Mouse (Mus musculus): ENCODE measurements at regions not wholly inside any gene's neighbourhood (a gene's known extent, or its start where the extent isn't known, plus 50 kb on each side); places are given as distances from the start of the nearest gene placed in this dataset.

DNA sequence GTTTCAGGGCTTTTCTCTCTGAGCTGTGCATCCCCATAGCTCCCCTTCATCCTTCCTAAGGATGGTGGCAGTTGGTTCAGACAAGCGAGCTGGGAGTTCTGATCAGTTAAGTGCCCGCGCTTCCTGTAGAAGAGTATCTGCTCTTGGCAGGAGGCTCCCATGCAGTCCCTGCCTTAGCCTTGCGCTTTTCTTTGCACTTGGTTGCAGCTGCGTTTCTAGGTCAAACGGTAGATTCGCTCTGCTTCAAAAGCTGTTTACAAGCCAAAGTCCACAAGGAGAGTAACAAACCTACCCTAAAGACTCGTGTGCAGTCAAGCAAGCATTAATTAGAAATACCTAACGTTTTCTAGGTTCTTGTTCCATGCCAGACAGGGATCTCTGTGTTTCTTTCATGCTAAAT is 122.6 kb downstream of the Alg10b start:
- WGBS: 51% methylated on average over 9 of the region's 9 CpGs

DNA sequence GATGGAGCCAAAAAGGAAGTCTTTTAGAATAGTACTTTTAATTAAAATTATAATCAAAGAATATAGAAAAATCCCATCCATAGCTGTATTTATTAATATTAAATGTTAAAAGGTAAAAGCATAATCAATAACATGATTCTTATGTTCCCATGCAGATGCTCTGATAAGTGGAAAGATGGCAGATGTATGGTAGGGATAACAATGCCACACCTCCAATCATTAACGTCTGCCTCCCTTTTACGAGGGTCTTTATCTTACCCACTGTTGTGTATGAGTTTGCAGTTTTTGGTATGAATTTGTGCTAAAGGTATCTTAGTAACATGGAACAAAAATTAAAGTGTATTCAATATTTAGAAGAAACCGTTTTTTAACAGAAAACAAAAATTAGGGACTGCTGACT is 127.8 kb downstream of the Alg10b start:
- H3K4me1 ChIP-seq (ENCODE audit: control insufficient read depth, insufficient read depth): no peaks in the 10 kb centered on the region
- WGBS: 76% methylated on average over 3 of the region's 3 CpGs
- no peaks in the 10 kb centered on the region for H3K36me3 ChIP-seq (replicated peaks; ENCODE audit: control insufficient read depth, insufficient read depth, low read length)
- DNase-seq (ENCODE audit: low spot score): no peak
- H3K4me2 ChIP-seq (ENCODE audit: low read depth, low read length): no peak overlapping the region
- H3K4me3 ChIP-seq (ENCODE audit: low read depth, low read length): no peak overlapping the region
- H3K27me3 ChIP-seq (ENCODE audit: control insufficient read depth, insufficient read depth, low read length): no peaks in the 10 kb centered on the region
- H3K27ac ChIP-seq (ENCODE audit: low read depth): no peak overlapping the region
- no peak for TF ChIP-seq EP300 (IDR thresholded peaks at IDR 0.05; ENCODE audit: low read depth)
- TF ChIP-seq CTCF (IDR thresholded peaks at IDR 0.05; ENCODE audit: low read depth): no peak
- ATAC-seq (ENCODE audit: insufficient read depth, low read depth): no peak
- H3K9me3 ChIP-seq (replicated peaks; ENCODE audit: control insufficient read depth, low read length): no peaks in the 10 kb centered on the region
- H3K9ac ChIP-seq (replicated peaks; ENCODE audit: low read depth, low read length): no peak overlapping the region

More for the DNA sequence above, 122.6 kb downstream of the Alg10b start:
- Histone ChIP-seq H3K36me3 (replicated peaks; ENCODE audit: control insufficient read depth, insufficient read depth, low read length) (no peaks in the 10 kb centered on the region), H3K27me3 (ENCODE audit: control insufficient read depth, insufficient read depth, low read length) (no peaks in the 10 kb centered on the region), H3K9ac (replicated peaks; ENCODE audit: low read depth, low read length) (no peak overlapping the region), H3K4me1 (ENCODE audit: control insufficient read depth, insufficient read depth) (no peaks in the 10 kb centered on the region), H3K9me3 (replicated peaks; ENCODE audit: control insufficient read depth, low read length) (no peaks in the 10 kb centered on the region), H3K4me2 (ENCODE audit: low read depth, low read length) (peak overlapping the region; percentile 34; the same call in 1 of the 2 replicates), H3K27ac (ENCODE audit: low read depth) (no peak overlapping the region), H3K4me3 (ENCODE audit: low read depth, low read length) (peak overlapping the region; percentile 5; the same call in 1 of the 2 replicates)
- no peak for DNase-seq (ENCODE audit: low spot score)
- no peak for ATAC-seq (ENCODE audit: insufficient read depth, low read depth)
- TF ChIP-seq CTCF (IDR thresholded peaks at IDR 0.05; ENCODE audit: low read depth): no peak
- TF ChIP-seq EP300 (IDR thresholded peaks at IDR 0.05; ENCODE audit: low read depth): no peak

DNA sequence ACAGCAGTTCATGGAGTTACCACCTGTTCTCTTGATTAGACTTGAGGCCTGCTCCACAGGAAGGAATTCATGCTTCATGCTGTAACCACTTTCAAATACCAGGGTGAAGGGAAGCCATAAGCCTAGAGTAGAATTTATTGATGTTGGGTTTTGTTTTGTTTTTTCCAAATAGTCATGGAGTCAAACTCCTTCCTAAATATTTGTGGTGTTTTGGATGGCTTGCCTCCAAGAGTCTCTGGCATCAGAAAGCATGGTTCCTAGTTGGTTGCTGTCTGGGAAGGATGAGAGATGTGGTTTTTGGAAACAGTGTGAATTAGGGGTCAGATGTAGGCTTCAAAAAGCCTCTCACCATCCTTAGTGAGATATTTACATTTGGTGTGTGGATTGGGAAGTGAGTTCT is 141.5 kb downstream of the Alg10b start:
- H3K4me3 ChIP-seq (ENCODE audit: low read depth, low read length): no peak overlapping the region
- no peak for TF ChIP-seq EP300 (IDR thresholded peaks at IDR 0.05; ENCODE audit: low read depth)
- TF ChIP-seq CTCF (IDR thresholded peaks at IDR 0.05; ENCODE audit: low read depth): no peak
- no peak overlapping the region for H3K9ac ChIP-seq (replicated peaks; ENCODE audit: low read depth, low read length)
- no peaks in the 10 kb centered on the region for H3K4me1 ChIP-seq (ENCODE audit: control insufficient read depth, insufficient read depth)
- no peak overlapping the region for H3K27ac ChIP-seq (ENCODE audit: low read depth)
- H3K36me3 ChIP-seq (replicated peaks; ENCODE audit: control insufficient read depth, insufficient read depth, low read length): no peaks in the 10 kb centered on the region
- peaks cover 5% of the 10 kb centered on the region; the same call in 1 of the 2 replicates for H3K9me3 ChIP-seq (replicated peaks; ENCODE audit: control insufficient read depth, low read length)
- ATAC-seq (ENCODE audit: insufficient read depth, low read depth) (no peak), DNase-seq (ENCODE audit: low spot score) (no peak)
- no peaks in the 10 kb centered on the region for H3K27me3 ChIP-seq (ENCODE audit: control insufficient read depth, insufficient read depth, low read length)
- H3K4me2 ChIP-seq (ENCODE audit: low read depth, low read length): no peak overlapping the region

DNA sequence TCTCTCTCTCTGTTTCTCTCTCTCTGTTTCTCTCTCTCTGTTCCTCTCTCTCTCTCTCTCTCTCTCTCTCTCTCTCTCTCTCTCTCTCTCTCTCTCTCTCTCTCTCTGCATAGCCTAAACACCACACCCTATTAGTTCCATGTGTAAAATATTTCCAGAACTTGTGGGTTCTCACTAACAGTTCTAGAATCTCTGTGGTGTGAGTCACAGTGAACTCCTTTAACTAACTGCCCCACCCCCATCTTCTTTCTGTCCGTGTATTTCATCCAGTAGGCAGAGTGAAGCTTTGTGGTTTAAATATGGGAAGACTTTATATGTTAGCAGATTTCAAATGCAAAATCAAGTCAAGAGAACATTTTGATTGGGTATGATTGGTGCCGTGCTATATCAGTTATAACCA is 153.8 kb downstream of the Alg10b start:
- Histone ChIP-seq H3K27me3 (ENCODE audit: control insufficient read depth, insufficient read depth, low read length) (no peaks in the 10 kb centered on the region), H3K36me3 (replicated peaks; ENCODE audit: control insufficient read depth, insufficient read depth, low read length) (no peaks in the 10 kb centered on the region), H3K4me1 (ENCODE audit: control insufficient read depth, insufficient read depth) (no peaks in the 10 kb centered on the region), H3K4me2 (ENCODE audit: low read depth, low read length) (no peak overlapping the region), H3K27ac (ENCODE audit: low read depth) (no peak overlapping the region), H3K9me3 (replicated peaks; ENCODE audit: control insufficient read depth, low read length) (no peaks in the 10 kb centered on the region), H3K9ac (replicated peaks; ENCODE audit: low read depth, low read length) (no peak overlapping the region), H3K4me3 (ENCODE audit: low read depth, low read length) (no peak overlapping the region)
- TF ChIP-seq EP300 (IDR thresholded peaks at IDR 0.05; ENCODE audit: low read depth) (no peak), CTCF (IDR thresholded peaks at IDR 0.05; ENCODE audit: low read depth) (no peak)
- ATAC-seq (ENCODE audit: insufficient read depth, low read depth): no peak
- WGBS: 79% methylated on average over 2 of the region's 2 CpGs
- no peak for DNase-seq (ENCODE audit: low spot score)

DNA sequence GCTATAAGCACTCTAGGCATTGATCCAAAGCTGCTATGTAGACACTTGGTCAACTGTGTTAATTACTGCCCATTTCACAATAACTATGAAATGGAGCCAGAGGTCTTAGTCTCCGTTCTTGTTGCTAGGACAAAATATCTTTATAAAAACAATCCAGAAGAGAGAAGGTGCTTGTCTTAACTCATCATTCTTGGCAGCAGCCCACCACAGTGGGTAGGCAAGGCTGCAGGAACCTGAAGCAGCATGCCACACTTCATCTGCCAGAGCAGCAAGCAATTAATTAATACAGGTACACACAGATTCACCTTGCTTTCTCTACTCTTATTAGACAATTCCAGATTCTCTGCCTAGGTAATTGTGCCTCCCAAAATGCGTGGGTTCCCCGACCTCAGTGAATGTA is 172.8 kb downstream of the Alg10b start:
- Histone ChIP-seq H3K27me3 (ENCODE audit: control insufficient read depth, insufficient read depth, low read length) (no peaks in the 10 kb centered on the region), H3K9me3 (replicated peaks; ENCODE audit: control insufficient read depth, low read length) (no peaks in the 10 kb centered on the region), H3K36me3 (replicated peaks; ENCODE audit: control insufficient read depth, insufficient read depth, low read length) (no peaks in the 10 kb centered on the region), H3K4me2 (ENCODE audit: low read depth, low read length) (no peak overlapping the region), H3K9ac (replicated peaks; ENCODE audit: low read depth, low read length) (no peak overlapping the region), H3K4me3 (ENCODE audit: low read depth, low read length) (no peak overlapping the region), H3K27ac (ENCODE audit: low read depth) (no peak overlapping the region), H3K4me1 (ENCODE audit: control insufficient read depth, insufficient read depth) (no peaks in the 10 kb centered on the region)
- DNase-seq (ENCODE audit: low spot score): no peak
- TF ChIP-seq EP300 (IDR thresholded peaks at IDR 0.05; ENCODE audit: low read depth) (no peak), CTCF (IDR thresholded peaks at IDR 0.05; ENCODE audit: low read depth) (no peak)
- 79% methylated on average over 3 of the region's 3 CpGs for WGBS
- ATAC-seq (ENCODE audit: insufficient read depth, low read depth): no peak

DNA sequence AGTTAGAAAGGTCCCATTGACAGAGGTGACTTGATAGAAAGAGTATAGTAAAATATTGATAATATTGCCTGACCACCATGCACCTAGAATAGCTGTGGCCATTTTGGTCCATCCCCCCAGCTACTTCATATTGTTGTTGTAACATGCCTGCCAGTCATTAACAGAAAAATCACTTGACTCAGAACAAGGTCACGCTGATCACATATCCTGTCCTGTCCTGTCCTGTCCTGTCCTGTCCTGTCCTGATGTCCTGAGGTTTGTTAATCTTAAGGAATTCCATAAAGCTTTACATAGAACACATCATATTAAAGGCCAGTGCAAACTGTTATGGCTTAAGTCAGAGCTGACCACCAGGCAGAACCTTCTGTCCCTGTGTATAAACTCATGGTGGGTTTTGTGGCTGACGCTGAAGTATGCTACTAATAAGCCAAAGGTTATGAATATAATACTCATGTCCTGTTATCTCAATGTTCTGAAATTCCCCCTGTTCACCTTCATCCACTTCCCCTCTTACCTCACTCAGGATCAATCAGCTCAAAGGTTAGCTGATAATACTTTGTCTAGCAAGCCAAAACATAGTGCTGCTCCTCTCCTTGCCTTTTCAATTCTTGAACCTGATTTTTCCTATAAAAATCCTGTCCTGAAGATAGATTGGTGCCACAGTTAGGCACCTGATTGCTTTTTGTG is 173.7 kb downstream of the Alg10b start:
- no peak overlapping the region for H3K27ac ChIP-seq (ENCODE audit: low read depth)
- no peak overlapping the region for H3K9ac ChIP-seq (replicated peaks; ENCODE audit: low read depth, low read length)

More for the DNA sequence above, 173.7 kb downstream of the Alg10b start:
- Histone ChIP-seq H3K9me3 (replicated peaks; ENCODE audit: control insufficient read depth, low read length) (no peaks in the 10 kb centered on the region), H3K4me1 (ENCODE audit: control insufficient read depth, insufficient read depth) (no peaks in the 10 kb centered on the region), H3K27me3 (ENCODE audit: control insufficient read depth, insufficient read depth, low read length) (no peaks in the 10 kb centered on the region), H3K4me3 (ENCODE audit: low read depth, low read length) (no peak overlapping the region), H3K4me2 (ENCODE audit: low read depth, low read length) (no peak overlapping the region), H3K36me3 (replicated peaks; ENCODE audit: control insufficient read depth, insufficient read depth, low read length) (no peaks in the 10 kb centered on the region)
- TF ChIP-seq EP300 (IDR thresholded peaks at IDR 0.05; ENCODE audit: low read depth): no peak
- TF ChIP-seq CTCF (IDR thresholded peaks at IDR 0.05; ENCODE audit: low read depth): no peak
- 79% methylated on average over 2 of the region's 2 CpGs for WGBS
- no peak for DNase-seq (ENCODE audit: low spot score)
- ATAC-seq (ENCODE audit: insufficient read depth, low read depth): no peak

Data from heart, postnatal 0 days (tissue).